Mouse (Mus musculus) neutrophil, adult 5-6 weeks (primary cell): ENCODE results near the gene Mb. TPM values are rescaled to one million over a fixed set of nuclear protein-coding genes. Genes with fewer than 3 reads are reported as not detected.
"Not testable (repeated sequence)": the region's sequence is repeated elsewhere in the genome, so short reads cannot be mapped to it uniquely, and the experiment has no call there.

Experiments
- ATAC-seq: fragments of 151-379, 151-347 bp; 2 replicates; pipeline ENCODE4 v1.8.0; 2017; ENCODE audit warnings: mild to moderate bottlenecking, moderate TSS enrichment; ENCODE audit not compliant: insufficient number of reproducible peaks, poor library complexity, low FRiP score, severe bottlenecking; ENCODE audit errors: extremely low read depth
- total RNA-seq: library from RNA; stranded (forward); fragments of 200-1000 nt; gene quantifications from 2 replicates; pipeline ENCODE4 v1.2.3, GENCODE M21; 2017

Mb gene
- total RNA-seq, 1 experiment from 2014 or later: not detected

GRCm38 (mm10) chr15:77069019-77069418 lies 18.5 kb upstream of the Mb start:
- ATAC-seq: no peak

GRCm38 (mm10) chr15:77068439-77068861 lies 18.0 kb upstream of the Mb start:
- ATAC-seq: no peak

GRCm38 (mm10) chr15:77066233-77066632 lies 15.8 kb upstream of the Mb start:
- ATAC-seq: no peak

- no peak for ATAC-seq
Observed at GRCm38 (mm10) chr15:77065259-77065852, 14.9 kb upstream of the Mb start.

GRCm38 (mm10) chr15:77062746-77063145 lies 12.3 kb upstream of the Mb start:
- no peak for ATAC-seq

- ATAC-seq: not testable (repeated sequence)
Observed at GRCm38 (mm10) chr15:77059416-77059815, 8.9 kb upstream of the Mb start.

GRCm38 (mm10) chr15:77058566-77058965 lies 8.1 kb upstream of the Mb start:
- ATAC-seq: no peak

GRCm38 (mm10) chr15:77056791-77057051 lies 6.3 kb upstream of the Mb start:
- no peak for ATAC-seq

- ATAC-seq: no peak
Observed at GRCm38 (mm10) chr15:77056001-77056790, 5.7 kb upstream of the Mb start.

GRCm38 (mm10) chr15:77054611-77055175 lies 4.2 kb upstream of the Mb start:
- ATAC-seq: no peak

GRCm38 (mm10) chr15:77053021-77053420 lies 2.6 kb upstream of the Mb start:
- ATAC-seq: no peak

GRCm38 (mm10) chr15:77052176-77052575 lies 1.7 kb upstream of the Mb start:
- ATAC-seq: no peak

GRCm38 (mm10) chr15:77045609-77046008 lies 4.9 kb downstream of the Mb start:
- no peak for ATAC-seq

GRCm38 (mm10) chr15:77044597-77045320 lies 5.7 kb downstream of the Mb start, which contains the start of gene Apol6:
Gene Apol6, plus strand, starts transcription at chr15:77044729.
- no peak for ATAC-seq

- no peak for ATAC-seq
Observed at GRCm38 (mm10) chr15:77040784-77041183, 9.7 kb downstream of the Mb start.

- no peak for ATAC-seq
Observed at GRCm38 (mm10) chr15:77039211-77039700, 11.2 kb downstream of the Mb start.

GRCm38 (mm10) chr15:77037278-77038161 lies 12.9 kb downstream of the Mb start:
- no peak for ATAC-seq

- no peak for ATAC-seq
Observed at GRCm38 (mm10) chr15:77036989-77037277, 13.5 kb downstream of the Mb start.
